Mouse (Mus musculus) brown adipose tissue, adult 24 weeks (tissue): ENCODE results near the gene St6galnac3. TPM values are rescaled to one million over a fixed set of nuclear protein-coding genes. Genes with fewer than 3 reads are reported as not detected.

Experiments used
- H3K27ac ChIP-seq: fragments of 200-500 bp; replicated peaks from 2 replicates; pipeline ENCODE4 v1.5.1; 2012; ENCODE audit warnings: low read depth, mild to moderate bottlenecking, low read length
- H3K4me1 ChIP-seq: fragments of 200-500 bp; 2 replicates; pipeline ENCODE4 v1.6.1; 2012; ENCODE audit warnings: low read length, mixed read lengths; ENCODE audit not compliant: control insufficient read depth, insufficient read depth, insufficient read length
- H3K4me3 ChIP-seq: fragments of 200-500 bp; 2 replicates; pipeline ENCODE4 v1.5.1; 2012; ENCODE audit warnings: low read depth, mild to moderate bottlenecking, low read length, moderate library complexity; ENCODE audit not compliant: insufficient read depth
- polyA plus RNA-seq: library from polyadenylated mRNA; stranded (reverse); fragments of >200 nt; gene quantifications from 2 replicates; pipeline ENCODE4 v1.2.4, GENCODE M21; 2012; ENCODE audit not compliant: missing spikeins, insufficient read depth, insufficient read length

The St6galnac3 gene
- polyA plus RNA-seq, 1 experiment, result 4.4 TPM

DNA sequence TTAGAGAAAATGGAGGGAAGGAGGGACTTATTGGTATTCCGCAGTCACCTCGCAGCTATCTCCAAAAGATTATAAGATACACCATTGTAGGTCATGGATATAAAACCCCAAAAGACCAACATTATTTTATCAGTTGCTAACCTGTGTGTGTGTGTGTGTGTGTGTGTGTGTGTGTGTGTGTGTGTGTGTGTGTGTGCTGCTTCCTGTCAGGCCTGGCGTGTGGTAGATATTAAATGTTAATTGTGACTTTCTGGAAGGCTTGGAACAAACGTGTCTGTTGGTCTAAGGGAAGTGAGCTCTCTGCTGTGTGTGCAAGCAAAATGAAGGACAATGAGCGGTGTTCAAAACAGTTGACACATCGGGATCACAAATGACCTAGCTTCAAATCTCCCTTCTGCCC lies 19.5 kb upstream of the St6galnac3 start:
- no peak overlapping the region for H3K27ac ChIP-seq
- no peak overlapping the region for H3K4me3 ChIP-seq
- no peaks in the 10 kb centered on the region for H3K4me1 ChIP-seq

DNA sequence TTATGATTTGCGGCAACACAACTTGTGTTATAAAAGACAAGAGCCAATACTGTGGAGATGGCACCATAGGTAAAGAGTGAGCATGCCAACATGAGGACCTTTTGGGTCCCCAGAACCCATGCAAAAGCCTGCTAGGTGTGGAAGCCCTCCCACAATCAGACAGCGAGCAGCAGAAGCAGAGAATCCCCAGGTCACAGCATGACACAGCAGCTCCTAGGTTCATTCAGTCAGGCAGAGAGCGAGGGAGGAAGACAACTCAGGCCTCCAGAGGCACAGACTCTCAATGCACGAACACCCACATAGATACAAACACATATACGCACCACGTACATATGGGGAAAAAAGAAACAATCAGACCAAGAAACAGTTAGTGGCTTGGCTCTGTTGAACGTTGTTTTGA lies 16.8 kb upstream of the St6galnac3 start:
- H3K4me1 ChIP-seq, result no peaks in the 10 kb centered on the region
- no peak overlapping the region for H3K4me3 ChIP-seq
- no peak overlapping the region for H3K27ac ChIP-seq

DNA sequence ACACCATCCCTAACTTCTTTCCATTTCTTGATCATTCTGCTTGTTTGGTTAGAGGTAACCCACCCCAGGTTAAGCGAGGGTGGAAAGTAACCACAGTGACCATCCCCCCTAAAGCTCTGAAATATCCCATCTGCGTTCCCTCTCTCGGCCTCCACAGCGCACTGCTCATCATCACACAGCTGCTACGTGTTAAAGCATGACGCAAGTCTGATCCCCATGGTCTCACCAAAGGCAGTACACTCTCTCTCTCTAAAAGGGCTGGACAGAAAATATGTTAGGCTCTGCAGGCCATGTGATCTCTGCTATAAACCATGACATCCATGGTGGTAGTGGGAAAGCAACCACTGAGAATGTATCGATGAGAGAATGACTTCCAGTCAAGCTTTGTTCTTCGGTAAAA lies 14.4 kb upstream of the St6galnac3 start:
- Histone ChIP-seq H3K4me1 (no peaks in the 10 kb centered on the region), H3K4me3 (no peak overlapping the region), H3K27ac (no peak overlapping the region)

DNA sequence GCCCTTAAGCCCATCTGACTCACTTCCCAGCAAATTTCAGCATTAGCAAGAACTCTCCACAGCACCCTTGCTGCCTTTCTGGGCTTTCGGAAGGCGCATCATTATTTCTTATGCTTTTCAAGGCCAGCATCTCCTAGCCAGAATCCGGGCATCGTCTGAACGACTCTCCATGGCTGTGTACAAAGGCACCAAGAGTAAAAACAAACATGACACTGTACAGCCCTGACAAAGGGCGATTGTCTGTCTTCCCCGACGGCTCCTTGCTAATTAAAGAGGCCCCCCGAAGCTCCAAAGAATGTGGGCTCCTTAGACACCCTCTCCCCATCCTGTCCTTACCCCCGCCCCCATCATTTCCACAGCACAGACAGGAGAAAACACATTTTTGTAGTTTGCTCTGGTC lies 13.4 kb upstream of the St6galnac3 start:
- no peaks in the 10 kb centered on the region for H3K4me1 ChIP-seq
- H3K27ac ChIP-seq, result no peak overlapping the region
- H3K4me3 ChIP-seq, result no peak overlapping the region

DNA sequence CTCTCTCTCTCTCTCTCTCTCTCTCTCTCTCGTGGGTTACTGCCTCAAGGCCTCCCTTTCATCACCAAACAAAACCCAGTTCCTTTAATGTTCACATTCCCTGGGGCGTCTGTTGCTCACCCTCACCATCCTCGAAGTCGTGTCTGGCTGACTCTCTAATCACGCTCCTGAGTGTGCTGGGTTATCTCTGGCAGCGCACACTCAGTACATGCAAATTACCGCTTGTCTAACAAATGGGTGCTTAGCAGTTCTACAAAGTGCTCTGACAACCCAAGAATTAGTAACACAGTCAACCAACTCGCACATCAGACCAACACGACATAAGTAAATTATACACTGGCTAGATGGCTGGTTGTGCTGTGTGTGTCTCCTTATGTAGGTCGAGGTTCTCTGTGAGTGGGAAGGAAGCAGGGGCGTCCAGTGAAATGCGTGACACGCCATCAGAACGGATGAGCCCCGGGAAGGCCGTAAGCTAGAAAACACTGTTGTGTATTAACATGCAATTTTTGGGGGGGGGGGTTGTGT lies 11.8 kb upstream of the St6galnac3 start:
- H3K4me3 ChIP-seq, result no peak overlapping the region
- H3K27ac ChIP-seq, result no peak overlapping the region
- no peaks in the 10 kb centered on the region for H3K4me1 ChIP-seq

- Histone ChIP-seq H3K27ac (no peak overlapping the region), H3K4me1 (no peaks in the 10 kb centered on the region), H3K4me3 (no peak overlapping the region)
These were observed 11.0 kb upstream of the St6galnac3 start for GRCm38 (mm10) chr3:153735796-153736549.

GRCm38 (mm10) chr3:153734741-153735140 lies 9.8 kb upstream of the St6galnac3 start:
- no peak overlapping the region for H3K27ac ChIP-seq
- no peaks in the 10 kb centered on the region for H3K4me1 ChIP-seq
- no peak overlapping the region for H3K4me3 ChIP-seq

DNA sequence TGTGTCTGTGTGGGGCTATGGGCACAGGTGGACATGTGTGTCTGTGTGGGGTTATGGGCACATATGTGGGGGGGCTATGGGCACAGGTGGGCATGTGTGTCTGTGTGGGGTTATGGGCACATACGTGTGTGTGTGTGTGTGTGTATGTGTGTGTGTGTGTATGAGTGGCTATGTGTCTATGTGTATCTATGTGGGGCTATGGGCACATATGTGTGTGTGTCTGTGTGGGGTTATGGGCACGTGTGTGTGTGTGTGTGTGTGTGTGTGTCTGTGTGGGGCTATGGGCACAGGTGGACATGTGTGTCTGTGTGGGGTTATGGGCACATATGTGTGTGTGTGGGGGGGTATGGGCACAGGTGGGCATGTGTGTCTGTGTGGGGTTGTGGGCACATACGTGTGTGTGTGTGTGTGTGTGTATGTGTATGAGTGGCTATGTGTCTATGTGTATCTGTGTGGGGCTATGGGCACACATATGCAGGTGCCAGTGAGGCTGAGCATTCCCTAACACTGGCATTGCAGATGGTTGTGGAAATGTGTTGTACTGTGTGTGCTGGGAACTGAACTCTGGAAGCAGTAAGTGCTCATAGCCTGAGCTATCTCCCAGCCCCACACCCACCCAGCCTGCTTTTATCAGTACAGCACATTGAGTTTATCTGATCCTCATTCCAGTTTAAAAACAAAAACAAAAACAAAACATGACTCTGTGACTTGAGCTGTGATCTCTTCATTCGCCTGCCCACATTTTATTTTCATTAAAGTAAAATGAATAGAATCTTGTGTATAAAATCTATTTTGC lies 8.6 kb upstream of the St6galnac3 start:
- Histone ChIP-seq H3K4me3 (no peak overlapping the region), H3K4me1 (no peaks in the 10 kb centered on the region), H3K27ac (no peak overlapping the region)

DNA sequence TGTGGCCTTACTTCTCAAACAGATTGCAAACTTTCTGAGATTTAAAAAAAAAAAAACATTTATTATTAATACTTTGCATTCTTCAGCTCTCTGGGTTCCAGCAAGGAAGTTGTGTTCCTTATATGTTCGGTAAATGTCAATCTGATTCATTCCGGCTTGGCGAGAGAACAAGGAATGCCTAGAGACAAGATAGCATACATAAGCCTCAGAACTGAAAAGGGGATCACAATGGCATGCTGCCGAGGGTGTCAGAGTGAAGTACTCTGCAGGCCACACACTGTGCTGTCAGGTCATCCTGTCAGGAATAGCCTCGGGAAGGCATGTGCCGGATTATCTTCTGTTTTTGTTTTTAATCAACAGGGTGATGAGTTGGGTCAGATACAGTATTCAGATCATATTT lies 7.8 kb upstream of the St6galnac3 start:
- H3K27ac ChIP-seq, result no peak overlapping the region
- H3K4me3 ChIP-seq, result no peak overlapping the region
- H3K4me1 ChIP-seq, result no peaks in the 10 kb centered on the region

DNA sequence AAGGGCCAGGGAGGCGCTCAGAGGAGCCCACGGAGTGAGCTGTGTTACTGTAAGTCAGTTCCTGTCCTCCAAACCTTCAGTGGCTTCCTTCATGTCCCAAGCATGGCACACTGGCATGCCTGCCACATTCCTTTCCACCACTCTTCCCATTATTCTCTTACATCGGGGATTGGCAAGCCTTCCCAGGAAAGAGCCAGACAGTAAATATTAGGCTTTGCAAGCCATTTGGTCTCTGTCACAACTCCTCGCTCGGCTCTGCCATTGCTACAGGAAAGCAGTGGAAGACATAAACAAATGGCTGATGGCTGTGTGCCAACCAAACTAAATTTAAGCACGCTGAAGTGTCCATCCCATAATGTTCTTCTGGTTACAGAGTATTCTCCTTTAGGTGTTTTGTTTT lies 7.1 kb upstream of the St6galnac3 start:
- no peaks in the 10 kb centered on the region for H3K4me1 ChIP-seq
- no peak overlapping the region for H3K4me3 ChIP-seq
- H3K27ac ChIP-seq, result no peak overlapping the region

GRCm38 (mm10) chr3:153728577-153728976 lies 3.6 kb upstream of the St6galnac3 start:
- Histone ChIP-seq H3K27ac (no peak overlapping the region), H3K4me3 (no peak overlapping the region), H3K4me1 (no peaks in the 10 kb centered on the region; the same call in 1 of the 2 replicates)

DNA sequence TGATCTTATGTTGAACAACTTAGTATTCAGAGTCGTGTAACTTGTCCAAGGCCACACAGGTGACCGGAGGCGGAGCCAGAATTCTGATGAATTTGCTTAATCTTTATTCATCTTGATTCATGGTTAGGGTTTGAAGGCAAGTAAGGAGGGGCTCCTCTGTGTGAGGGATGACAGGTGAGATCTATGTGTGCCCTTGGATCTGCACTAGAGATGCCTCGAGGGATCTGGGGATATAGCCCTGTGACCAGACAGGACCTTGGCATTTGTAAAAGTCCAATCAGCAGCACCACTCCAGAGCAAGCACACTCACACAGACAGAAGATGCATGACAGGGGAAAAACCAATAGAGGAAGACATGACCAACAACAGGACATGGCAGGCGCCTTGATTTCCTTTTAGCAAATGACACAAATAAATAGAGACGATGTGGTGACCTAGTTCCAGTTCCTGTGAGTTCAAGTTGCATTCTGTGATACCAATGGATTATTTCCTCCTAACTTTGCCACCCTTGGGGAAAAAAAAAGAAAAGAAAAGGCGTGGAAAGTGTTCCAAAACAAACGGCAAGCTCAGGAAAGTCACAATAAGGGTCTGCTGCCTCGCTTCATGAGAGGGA lies 1.4 kb downstream of the St6galnac3 start:
- Histone ChIP-seq H3K4me3 (peak overlapping the region; percentile 60), H3K27ac (no peak overlapping the region), H3K4me1 (no peaks in the 10 kb centered on the region; the same call in 1 of the 2 replicates)

DNA sequence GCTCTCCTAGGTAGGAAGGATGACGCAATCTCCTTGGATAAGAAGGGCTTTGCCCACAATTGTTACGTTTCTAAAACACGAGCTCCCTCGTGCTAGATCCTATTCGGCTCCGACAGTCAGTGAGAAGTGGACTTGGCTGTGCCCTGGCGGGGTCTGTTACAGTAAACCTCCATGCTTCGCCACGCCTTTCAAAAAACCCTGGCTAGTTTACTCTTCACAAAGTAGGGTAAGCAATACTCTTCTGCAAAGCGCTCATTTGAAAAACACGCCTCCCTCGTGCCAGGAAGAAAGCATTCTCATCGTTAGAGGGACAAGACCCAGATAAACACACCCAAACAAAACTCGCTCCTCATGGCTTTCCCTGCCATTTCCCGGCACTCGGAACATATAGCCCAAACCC lies 3.4 kb downstream of the St6galnac3 start:
- H3K4me1 ChIP-seq, result no peaks in the 10 kb centered on the region; the same call in 1 of the 2 replicates
- H3K4me3 ChIP-seq, result no peak overlapping the region
- H3K27ac ChIP-seq, result no peak overlapping the region

DNA sequence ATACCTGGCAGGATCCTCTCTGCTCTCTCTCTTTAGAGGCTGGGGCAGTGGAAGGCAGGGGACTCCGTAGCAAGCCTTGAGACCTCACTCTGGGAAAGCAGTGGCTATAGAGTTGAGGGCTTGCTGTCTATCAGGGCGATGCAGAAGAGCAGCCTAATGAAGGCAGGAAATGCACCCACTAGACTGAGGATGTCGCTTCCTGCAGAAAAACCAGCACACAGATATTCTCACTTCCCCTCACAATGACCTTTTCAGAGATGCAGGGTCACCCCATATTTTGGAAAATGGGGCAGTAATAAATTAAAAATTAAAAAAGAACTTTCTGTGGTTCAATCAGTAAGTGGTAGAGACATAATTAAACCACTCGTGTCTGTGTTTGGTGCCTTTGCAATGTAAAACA lies 4.1 kb downstream of the St6galnac3 start:
- H3K27ac ChIP-seq, result no peak overlapping the region
- H3K4me1 ChIP-seq, result no peaks in the 10 kb centered on the region; the same call in 1 of the 2 replicates
- H3K4me3 ChIP-seq, result no peak overlapping the region

GRCm38 (mm10) chr3:153720296-153720695 lies 4.7 kb downstream of the St6galnac3 start:
- no peaks in the 10 kb centered on the region; the same call in 1 of the 2 replicates for H3K4me1 ChIP-seq
- H3K27ac ChIP-seq, result no peak overlapping the region
- no peak overlapping the region for H3K4me3 ChIP-seq
